Mouse (Mus musculus): ENCODE measurements around the gene Triap1.
"Not testable (repeated sequence)": the region's sequence is repeated elsewhere in the genome, so short reads cannot be mapped to it uniquely, and the experiment has no call there.

Triap1 gene

GRCm38 (mm10) chr5:115340577-115341313, at the start of gene Triap1, which contains the start of gene Gatc:
Triap1 (plus strand) TSS chr5:115341225.
Gatc (minus strand) TSS chr5:115341178.
- peak; percentile 94 for DNase-seq (ENCODE audit: inconsistent ontology term)

- DNase-seq (ENCODE audit: inconsistent ontology term) = no peak
These were observed 46.9 kb upstream of the Triap1 start for GRCm38 (mm10) chr5:115294173-115294572.

GRCm38 (mm10) chr5:115296347-115296746, 44.7 kb upstream of the Triap1 start:
- no peak for DNase-seq (ENCODE audit: inconsistent ontology term)

- DNase-seq (ENCODE audit: inconsistent ontology term) = peak; percentile 92
These were observed 40.8 kb upstream of the Triap1 start for GRCm38 (mm10) chr5:115300035-115300744.

- DNase-seq (ENCODE audit: inconsistent ontology term) = peak; percentile 98
These were observed 40.0 kb upstream of the Triap1 start, which contains the start of gene Dynll1 for GRCm38 (mm10) chr5:115300792-115301614. Dynll1 (minus strand) TSS chr5:115300999.

- DNase-seq (ENCODE audit: inconsistent ontology term) = no peak
These were observed 39.4 kb upstream of the Triap1 start for GRCm38 (mm10) chr5:115301615-115302014.

GRCm38 (mm10) chr5:115302190-115302589, 38.8 kb upstream of the Triap1 start:
- not testable (repeated sequence) for DNase-seq (ENCODE audit: inconsistent ontology term)

- DNase-seq (ENCODE audit: inconsistent ontology term) = no peak
These were observed 28.7 kb upstream of the Triap1 start for GRCm38 (mm10) chr5:115312354-115312753.

GRCm38 (mm10) chr5:115312816-115313667, 28.0 kb upstream of the Triap1 start:
- no peak for DNase-seq (ENCODE audit: inconsistent ontology term)

GRCm38 (mm10) chr5:115313668-115313943, 27.4 kb upstream of the Triap1 start:
- no peak for DNase-seq (ENCODE audit: inconsistent ontology term)

GRCm38 (mm10) chr5:115316968-115317644, 23.9 kb upstream of the Triap1 start:
- no peak for DNase-seq (ENCODE audit: inconsistent ontology term)

GRCm38 (mm10) chr5:115317645-115318328, 23.2 kb upstream of the Triap1 start:
- DNase-seq (ENCODE audit: inconsistent ontology term) = no peak

GRCm38 (mm10) chr5:115319004-115319940, 21.8 kb upstream of the Triap1 start:
- DNase-seq (ENCODE audit: inconsistent ontology term) = peak; percentile 94

- DNase-seq (ENCODE audit: inconsistent ontology term) = no peak
These were observed 14.7 kb upstream of the Triap1 start for GRCm38 (mm10) chr5:115326256-115326831.

GRCm38 (mm10) chr5:115326875-115327609, 14.0 kb upstream of the Triap1 start, which contains the start of gene Srsf9:
Srsf9 (plus strand) TSS chr5:115327177.
- DNase-seq (ENCODE audit: inconsistent ontology term) = peak; percentile 98

- peak; percentile 33 for DNase-seq (ENCODE audit: inconsistent ontology term)
These were observed 13.1 kb upstream of the Triap1 start for GRCm38 (mm10) chr5:115327610-115328548.

GRCm38 (mm10) chr5:115330955-115331354, 10.1 kb upstream of the Triap1 start:
- no peak for DNase-seq (ENCODE audit: inconsistent ontology term)

All from Muller cell, postnatal 12 days (primary cell).